Mouse (Mus musculus) liver, adult 2 months (tissue): ENCODE measurements around the gene Nedd8.

Source experiments
- CTCF ChIP-seq: fragments of 200-500 bp; IDR thresholded peaks from 2 replicates; pipeline ENCODE4 v1.5.1; 2011; ENCODE audit warnings: low read depth, low read length, control low read depth
- POLR2A ChIP-seq: fragments of 200-500 bp; IDR thresholded peaks from 2 replicates; pipeline ENCODE4 v1.6.1; 2011; ENCODE audit warnings: low read length, control low read depth; ENCODE audit not compliant: insufficient read depth; ENCODE audit errors: extremely low read depth

DNA sequence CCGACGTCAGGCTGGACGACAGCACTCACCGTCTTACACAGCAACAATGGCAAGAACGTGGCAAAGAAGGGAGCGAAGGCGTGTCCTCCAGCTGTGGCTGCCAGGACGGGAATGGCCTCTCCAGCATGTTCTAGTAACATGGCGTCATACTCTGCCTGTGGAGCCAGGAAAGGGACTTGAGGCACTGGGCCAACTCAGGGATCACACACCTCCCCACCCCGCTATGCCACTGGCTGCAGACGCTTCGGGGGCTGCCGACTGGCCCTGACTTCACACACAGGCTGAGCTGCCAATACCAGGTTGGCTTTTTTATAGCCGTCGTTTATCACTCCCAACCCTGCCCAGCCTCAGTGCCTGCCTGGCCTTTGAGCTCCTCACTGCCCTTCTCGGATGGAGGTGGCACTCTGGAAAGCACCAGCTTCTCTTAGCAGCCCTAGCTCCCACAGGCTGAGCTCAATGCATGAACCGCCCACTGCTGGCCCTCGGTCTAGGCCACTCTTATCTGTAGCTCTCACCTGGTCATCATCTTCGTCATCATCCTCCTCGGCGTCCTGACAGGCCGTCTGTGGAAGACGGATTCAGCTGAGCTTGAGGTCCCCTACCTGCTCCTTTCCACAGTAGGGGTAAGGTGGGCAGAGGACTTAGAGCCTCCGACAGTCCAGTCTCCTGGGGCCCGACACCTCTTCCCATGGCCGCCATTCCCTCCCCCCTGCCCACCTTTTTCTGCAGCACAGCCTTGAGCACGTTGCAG, 43.7 kb downstream of the Nedd8 start:
- no peak for TF ChIP-seq CTCF
- TF ChIP-seq POLR2A, result no peak
